Mouse (Mus musculus) midbrain, embryonic 11.5 days (tissue): ENCODE data around the gene Aox3. TPM values are rescaled to one million over a fixed set of nuclear protein-coding genes. Genes with fewer than 3 reads are reported as not detected.

ENCODE experiments used
- ATAC-seq: fragments of 200-750 bp; cut with Nextera tagmentation; 2 replicates; pipeline ENCODE4 v1.8.0; 2017; ENCODE audit warnings: moderate TSS enrichment, moderate library complexity; ENCODE audit not compliant: low FRiP score
- DNase-seq: peaks from one replicate; pipeline ENCODE4 v3.0.0; 2015; ENCODE audit warnings: low spot score; ENCODE audit errors: missing footprints
- H3K27ac ChIP-seq: fragments of 300-500 bp; sonication (generic); 2 replicates; pipeline ENCODE4 v1.5.1; 2014; ENCODE audit warnings: low read depth, low read length
- H3K27me3 ChIP-seq: fragments of 300-500 bp; sonication (generic); 2 replicates; pipeline ENCODE4 v1.6.1; 2014; ENCODE audit warnings: mild to moderate bottlenecking, low read length, moderate library complexity, mixed read lengths; ENCODE audit not compliant: control insufficient read depth, insufficient read depth
- H3K36me3 ChIP-seq: fragments of 300-500 bp; sonication (generic); 2 replicates; pipeline ENCODE4 v1.6.1; 2014; ENCODE audit warnings: mild to moderate bottlenecking, low read length, moderate library complexity, mixed read lengths; ENCODE audit not compliant: control insufficient read depth, insufficient read depth
- H3K4me1 ChIP-seq: fragments of 300-500 bp; sonication (generic); 2 replicates; pipeline ENCODE4 v1.6.1; 2014; ENCODE audit warnings: low read length; ENCODE audit not compliant: control insufficient read depth, insufficient read depth
- H3K4me2 ChIP-seq: fragments of 300-500 bp; sonication (generic); 2 replicates; pipeline ENCODE4 v1.6.1; 2014; ENCODE audit warnings: mild to moderate bottlenecking, moderate library complexity
- H3K4me3 ChIP-seq: fragments of 300-500 bp; sonication (generic); 2 replicates; pipeline ENCODE4 v1.5.1; 2014; ENCODE audit warnings: low read depth, low read length
- H3K9ac ChIP-seq: fragments of 300-500 bp; sonication (generic); 2 replicates; pipeline ENCODE4 v1.6.1; 2014; ENCODE audit warnings: low read length
- H3K9me3 ChIP-seq: fragments of 300-500 bp; sonication (generic); 2 replicates; pipeline ENCODE4 v1.6.1; 2016; ENCODE audit warnings: low read length; ENCODE audit not compliant: control insufficient read depth
- WGBS: fragments of 180-500 bp; shearing (Covaris S2); extraction: QIAGEN DNeasy Blood & Tissue Kit; methylation state at CpG from one replicate; pipeline ENCODE4 v1.1.7; 2014; 5-methylcytosine and 5-hydroxymethylcytosine counted together
- polyA plus RNA-seq: library from polyadenylated mRNA; unstranded; fragments of >200 nt; fragmentation: Nextera tagmentation; extraction: Ambion mirVana; gene quantifications from 2 replicates; pipeline ENCODE4 v1.2.1, GENCODE M21; 2014

Gene Aox3
- polyA plus RNA-seq, result 0.07 and 0.08 TPM in 2 replicates

GRCm38 (mm10) chr1:58112880-58113279 lies at the start of gene Aox3:
Gene Aox3 (plus strand): TSS chr1:58113130.
- H3K4me3 ChIP-seq, result no peak within 1 kb of the TSS
- no peaks in the 10 kb centered on the region for H3K9me3 ChIP-seq
- H3K4me1 ChIP-seq, result no peaks in the 10 kb centered on the region
- 15% methylated on average over 11 of the region's 11 CpGs for WGBS
- H3K36me3 ChIP-seq, result no peaks in the 10 kb centered on the region
- H3K27ac ChIP-seq, result no peak within 1 kb of the TSS
- H3K4me2 ChIP-seq, result no peak within 1 kb of the TSS
- no peak within 1 kb of the TSS for H3K9ac ChIP-seq
- DNase-seq, result peak; percentile 96
- H3K27me3 ChIP-seq, result no peaks in the 10 kb centered on the region
- ATAC-seq, result peak; percentile 64

- ATAC-seq (no peak), DNase-seq (no peak)
- no peaks in the 10 kb centered on the region for H3K27me3 ChIP-seq
- H3K36me3 ChIP-seq, result no peaks in the 10 kb centered on the region
- WGBS, result 90% methylated on average over 5 of the region's 5 CpGs
- H3K9ac ChIP-seq, result no peak overlapping the region
- H3K4me3 ChIP-seq, result no peak overlapping the region
- H3K4me2 ChIP-seq, result no peak overlapping the region
- H3K4me1 ChIP-seq, result no peaks in the 10 kb centered on the region
- no peak overlapping the region for H3K27ac ChIP-seq
- no peaks in the 10 kb centered on the region for H3K9me3 ChIP-seq
Measured at GRCm38 (mm10) chr1:58065151-58065550, 47.8 kb upstream of the Aox3 start.

DNA sequence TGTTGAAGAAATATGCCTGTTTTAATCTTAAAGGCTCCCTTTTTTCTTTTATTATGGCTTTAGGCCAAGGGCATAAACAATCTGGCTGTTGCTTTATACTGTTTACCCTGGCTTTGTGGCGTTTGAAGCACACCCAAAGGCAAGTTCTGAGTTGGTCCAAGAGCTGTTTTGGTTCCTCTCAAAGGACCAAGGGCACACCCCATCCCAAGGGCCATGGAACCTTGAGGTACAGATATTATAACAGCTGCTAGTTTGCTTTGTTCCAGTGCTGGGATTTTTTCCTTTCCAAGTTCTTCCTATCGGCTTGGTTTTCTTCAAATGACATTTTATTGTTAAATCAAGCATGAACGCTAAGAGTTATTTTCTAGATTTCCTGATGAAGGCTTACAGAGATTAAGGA lies 47.3 kb upstream of the Aox3 start:
- ATAC-seq (no peak), DNase-seq (peak; percentile 10)
- H3K27ac ChIP-seq, result no peak overlapping the region
- no peak overlapping the region for H3K9ac ChIP-seq
- no peaks in the 10 kb centered on the region for H3K36me3 ChIP-seq
- H3K4me2 ChIP-seq, result no peak overlapping the region
- H3K9me3 ChIP-seq, result no peaks in the 10 kb centered on the region
- WGBS, result 82% methylated on average over 3 of the region's 3 CpGs
- no peaks in the 10 kb centered on the region for H3K27me3 ChIP-seq
- H3K4me3 ChIP-seq, result no peak overlapping the region
- H3K4me1 ChIP-seq, result no peaks in the 10 kb centered on the region

- H3K27ac ChIP-seq, result no peak overlapping the region
- H3K27me3 ChIP-seq, result no peaks in the 10 kb centered on the region
- no peak overlapping the region for H3K4me2 ChIP-seq
- H3K4me3 ChIP-seq, result no peak overlapping the region
- ATAC-seq, result no peak
- H3K4me1 ChIP-seq, result no peaks in the 10 kb centered on the region
- no peaks in the 10 kb centered on the region for H3K9me3 ChIP-seq
- no peaks in the 10 kb centered on the region for H3K36me3 ChIP-seq
- H3K9ac ChIP-seq, result no peak overlapping the region
- DNase-seq, result peak; percentile 23
- WGBS, result 85% methylated on average over 6 of the region's 6 CpGs
Measured at GRCm38 (mm10) chr1:58069181-58069580, 43.7 kb upstream of the Aox3 start.

DNA sequence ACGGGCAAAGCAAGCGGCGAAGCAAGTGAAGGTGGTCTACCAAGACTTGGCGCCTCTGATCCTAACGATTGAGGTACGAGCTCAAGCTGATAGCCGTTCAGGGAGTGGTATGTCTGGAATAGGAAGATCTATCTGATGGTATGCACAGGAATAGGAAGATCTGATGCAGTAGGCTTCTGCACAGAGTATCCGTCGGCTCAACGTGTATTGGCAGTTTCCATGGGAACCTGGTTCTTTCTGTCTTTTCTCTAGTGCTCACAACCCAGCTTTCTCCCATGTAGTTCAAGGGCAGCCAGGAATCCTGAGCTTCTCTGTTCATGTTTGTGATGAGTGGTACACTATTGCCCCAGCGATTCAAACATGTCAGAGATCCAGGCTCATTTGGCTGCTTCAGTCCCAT lies 42.8 kb upstream of the Aox3 start:
- Histone ChIP-seq H3K4me1 (no peaks in the 10 kb centered on the region), H3K4me2 (no peak overlapping the region), H3K27ac (no peak overlapping the region), H3K36me3 (no peaks in the 10 kb centered on the region), H3K4me3 (no peak overlapping the region), H3K27me3 (no peaks in the 10 kb centered on the region), H3K9ac (no peak overlapping the region), H3K9me3 (no peaks in the 10 kb centered on the region)
- ATAC-seq (no peak), DNase-seq (peak; percentile 14)
- WGBS, result 91% methylated on average over 11 of the region's 11 CpGs

DNA sequence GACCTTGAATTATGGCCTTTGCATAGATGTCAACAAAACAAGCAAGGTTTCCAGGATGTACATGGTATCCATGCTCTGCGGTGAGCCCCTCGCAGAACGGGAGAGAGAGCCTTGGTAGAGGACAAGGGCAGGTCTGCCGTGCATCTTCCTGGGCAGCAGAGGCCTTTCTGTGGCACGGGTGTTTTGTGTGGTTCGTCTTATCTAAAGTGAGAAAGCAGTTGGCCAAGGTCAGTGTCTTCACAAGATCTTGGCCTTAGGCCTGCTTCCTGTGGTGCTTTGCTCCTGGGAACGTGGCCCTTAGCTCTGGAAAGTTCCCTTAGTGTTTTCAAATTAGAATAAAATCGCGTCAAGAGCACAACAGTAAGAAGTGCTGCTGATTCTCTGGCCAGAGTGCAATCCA lies 41.9 kb upstream of the Aox3 start:
- no peak overlapping the region for H3K4me3 ChIP-seq
- no peaks in the 10 kb centered on the region for H3K27me3 ChIP-seq
- 85% methylated on average over 9 of the region's 9 CpGs for WGBS
- no peak overlapping the region for H3K4me2 ChIP-seq
- H3K36me3 ChIP-seq, result no peaks in the 10 kb centered on the region
- no peaks in the 10 kb centered on the region for H3K9me3 ChIP-seq
- H3K9ac ChIP-seq, result no peak overlapping the region
- DNase-seq (peak; percentile 39), ATAC-seq (no peak)
- no peaks in the 10 kb centered on the region for H3K4me1 ChIP-seq
- no peak overlapping the region for H3K27ac ChIP-seq

DNA sequence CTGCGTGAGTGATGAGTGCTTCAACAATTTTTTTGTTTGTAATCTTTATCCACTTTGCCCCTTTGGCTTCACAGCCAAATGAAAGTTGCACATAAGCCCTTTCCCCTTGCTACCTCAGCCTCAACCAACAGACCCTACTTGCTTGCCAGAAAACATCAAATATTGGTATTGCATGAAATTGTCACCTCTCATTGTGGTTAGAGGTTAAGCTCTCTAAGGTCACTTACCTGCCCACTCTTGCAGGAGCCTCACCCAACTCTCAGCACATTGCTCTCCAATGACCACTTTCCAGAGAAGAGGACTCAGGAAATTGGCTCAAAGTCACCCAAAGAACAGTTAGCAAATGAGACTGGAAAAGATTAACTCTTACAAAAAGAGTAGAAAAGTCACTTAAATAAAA lies 41.4 kb upstream of the Aox3 start:
- Histone ChIP-seq H3K9ac (no peak overlapping the region), H3K9me3 (no peaks in the 10 kb centered on the region), H3K4me1 (no peaks in the 10 kb centered on the region), H3K27ac (no peak overlapping the region), H3K27me3 (no peaks in the 10 kb centered on the region), H3K36me3 (no peaks in the 10 kb centered on the region), H3K4me3 (no peak overlapping the region), H3K4me2 (no peak overlapping the region)
- ATAC-seq (no peak), DNase-seq (no peak)
- WGBS, result 93% methylated on average over 1 of the region's 1 CpGs

DNA sequence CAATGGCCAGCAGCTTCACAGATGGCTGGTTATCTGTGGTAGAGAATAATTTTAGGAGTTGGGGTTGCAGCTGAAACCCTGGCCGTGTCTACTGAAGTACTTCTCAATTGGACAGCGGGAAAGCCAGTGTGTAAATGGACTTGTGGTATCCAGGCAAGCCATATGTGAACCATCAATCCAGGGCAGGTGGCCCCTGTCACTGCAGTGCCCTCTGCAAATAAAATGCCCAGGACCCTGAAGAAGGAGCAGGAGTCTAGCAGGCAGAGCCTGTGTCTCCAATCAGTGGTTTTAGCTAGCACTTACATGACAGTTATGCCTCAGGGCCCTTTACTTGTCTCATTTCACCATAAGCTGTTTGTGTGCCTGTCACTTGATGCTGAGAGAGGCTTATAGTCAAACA lies 40.5 kb upstream of the Aox3 start:
- Histone ChIP-seq H3K27ac (no peak overlapping the region), H3K27me3 (no peaks in the 10 kb centered on the region), H3K4me2 (no peak overlapping the region), H3K36me3 (no peaks in the 10 kb centered on the region), H3K9me3 (no peaks in the 10 kb centered on the region), H3K4me3 (no peak overlapping the region), H3K4me1 (no peaks in the 10 kb centered on the region), H3K9ac (no peak overlapping the region)
- peak; percentile 81 for DNase-seq
- 85% methylated on average over 2 of the region's 2 CpGs for WGBS
- ATAC-seq, result no peak

DNA sequence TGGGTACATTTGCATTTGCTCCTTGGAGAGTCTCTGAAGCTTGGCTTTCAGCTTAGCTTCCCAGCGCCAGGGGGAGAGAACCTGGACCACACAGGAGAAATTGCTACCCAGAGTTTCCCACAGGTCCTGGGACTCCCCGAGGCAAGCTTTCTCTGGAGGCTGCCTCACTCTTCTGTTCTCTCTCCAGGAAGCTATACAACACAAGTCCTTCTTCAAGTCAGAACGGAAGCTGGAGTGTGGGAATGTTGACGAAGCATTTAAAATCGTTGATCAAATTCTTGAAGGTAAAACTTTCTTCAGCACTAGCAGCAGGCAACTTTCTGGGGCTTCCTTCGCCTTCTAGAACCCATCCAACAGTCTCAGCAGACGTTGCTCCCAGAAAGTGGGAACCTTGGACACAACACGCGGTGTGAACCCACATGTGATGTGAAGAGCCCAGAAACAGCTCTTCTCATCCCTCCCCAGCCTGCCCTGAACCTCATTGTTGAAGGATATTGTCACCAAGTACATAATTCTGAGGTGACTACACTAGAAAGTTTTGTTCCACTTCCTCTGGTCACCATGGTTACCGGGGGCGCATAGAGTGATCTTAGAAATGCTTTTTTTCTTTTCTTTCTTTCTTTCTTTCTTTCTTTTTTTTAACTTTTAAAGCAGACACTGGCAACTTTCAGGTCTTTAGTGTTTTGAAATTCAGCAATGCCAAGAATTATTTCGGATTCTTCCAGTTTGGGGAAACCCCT lies 39.8 kb upstream of the Aox3 start:
- 80% methylated on average over 12 of the region's 12 CpGs for WGBS
- Histone ChIP-seq H3K4me3 (no peak overlapping the region), H3K9ac (no peak overlapping the region), H3K27me3 (no peaks in the 10 kb centered on the region), H3K9me3 (no peaks in the 10 kb centered on the region), H3K36me3 (no peaks in the 10 kb centered on the region), H3K4me1 (no peaks in the 10 kb centered on the region), H3K4me2 (no peak overlapping the region), H3K27ac (no peak overlapping the region)
- no peak for ATAC-seq
- peak; percentile 78 for DNase-seq
